Mouse (Mus musculus): Measurements from ENCODE around the gene Frmd4b.

DNA sequence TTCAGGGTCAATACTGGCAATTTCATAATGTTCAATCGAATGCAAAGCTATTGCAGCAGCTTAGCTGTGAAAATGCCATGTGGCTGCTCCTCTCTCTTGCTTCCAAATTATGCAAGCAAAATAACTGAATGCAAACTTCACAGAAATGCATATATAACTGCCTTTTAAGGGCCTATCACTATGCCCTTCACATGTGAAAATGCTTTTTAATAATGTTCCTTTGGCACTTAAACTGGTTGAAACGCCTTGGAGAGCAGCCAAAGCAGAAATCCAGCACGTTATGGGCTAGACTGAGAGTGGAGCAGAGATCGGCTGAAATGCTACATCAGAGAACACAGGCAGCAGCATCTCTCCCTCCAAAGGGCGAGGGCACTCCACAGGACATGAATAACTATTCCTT lies 4.9 kb upstream of the Frmd4b start:
- TF ChIP-seq POLR2AphosphoS2 (IDR thresholded peaks at IDR 0.05; ENCODE audit: insufficient read length, low read depth) (no peak), TCF3 (IDR thresholded peaks at IDR 0.05; ENCODE audit: insufficient read length, low read depth) (no peak), POLR2A (IDR thresholded peaks at IDR 0.05; ENCODE audit: insufficient read length, low read depth) (no peak), MYOG (IDR thresholded peaks at IDR 0.05; ENCODE audit: control insufficient read depth in 1 of 3, insufficient read depth in 1 of 3, insufficient read length in 2 of 3, low read depth in 2 of 3) (no peak), TCF12 (IDR thresholded peaks at IDR 0.05; ENCODE audit: insufficient read depth, poor library complexity, severe bottlenecking) (no peak), USF1 (IDR thresholded peaks at IDR 0.05; ENCODE audit: low read depth) (no peak), E2F4 (IDR thresholded peaks at IDR 0.05; ENCODE audit: insufficient read depth) (no peak)
